Mouse (Mus musculus) urinary bladder, postnatal 4 days (tissue): ENCODE measurements around the gene Atp6v0b.
A peak's percentile ranks its signal among the peaks of the same experiment; 100 is the strongest.

Experiments used
- DNase-seq, 2 experiments: peaks; one replicate each; pipeline ENCODE4 v3.0.0; 2021 to 2022; ENCODE audit warnings: low spot score in 2 of 2

The Atp6v0b gene

GRCm38 (mm10) chr4:117836204-117836767 is 50.8 kb downstream of the Atp6v0b start:
- peak; percentile 85 to 89 for DNase-seq

GRCm38 (mm10) chr4:117835531-117836111 is 51.5 kb downstream of the Atp6v0b start:
- DNase-seq: peak in 1 of 2 experiments; percentile 34

- DNase-seq: peak; percentile 69 to 78
Measured at GRCm38 (mm10) chr4:117834845-117835530, 52.1 kb downstream of the Atp6v0b start.

- DNase-seq: no peak
Measured at GRCm38 (mm10) chr4:117834457-117834844, 52.7 kb downstream of the Atp6v0b start, which contains the start of gene Slc6a9. Gene Slc6a9, plus strand, starts transcription at chr4:117834506.
